Mouse (Mus musculus) forebrain, embryonic 15.5 days (tissue): Measurements from ENCODE around the gene Cxcr3. TPM values are rescaled to one million over a fixed set of nuclear protein-coding genes. Genes with fewer than 3 reads are reported as not detected.

ENCODE experiments used
- ATAC-seq: fragments of 200-750 bp; cut with Nextera tagmentation; replicated peaks from 2 replicates; pipeline ENCODE4 v1.8.0; 2017; ENCODE audit warnings: mild to moderate bottlenecking, moderate TSS enrichment, moderate library complexity
- H3K27ac ChIP-seq: fragments of 300-500 bp; sonication (generic); replicated peaks from 2 replicates; pipeline ENCODE4 v1.5.1; 2015; ENCODE audit warnings: mild to moderate bottlenecking, inconsistent platforms
- H3K27me3 ChIP-seq: fragments of 300-500 bp; sonication (generic); 2 replicates; pipeline ENCODE4 v1.6.1; 2015; ENCODE audit warnings: inconsistent platforms
- H3K36me3 ChIP-seq: fragments of 300-500 bp; sonication (generic); 2 replicates; pipeline ENCODE4 v1.6.1; 2015; ENCODE audit warnings: mild to moderate bottlenecking, inconsistent platforms
- H3K4me1 ChIP-seq: fragments of 300-500 bp; sonication (generic); 2 replicates; pipeline ENCODE4 v1.6.1; 2015; ENCODE audit warnings: inconsistent platforms
- H3K4me2 ChIP-seq: fragments of 300-500 bp; sonication (generic); replicated peaks from 2 replicates; pipeline ENCODE4 v1.6.1; 2015; ENCODE audit warnings: mild to moderate bottlenecking, inconsistent platforms
- H3K4me3 ChIP-seq: fragments of 300-500 bp; sonication (generic); 2 replicates; pipeline ENCODE4 v1.5.1; 2015; ENCODE audit warnings: mild to moderate bottlenecking, inconsistent platforms
- H3K9ac ChIP-seq: fragments of 300-500 bp; sonication (generic); replicated peaks from 2 replicates; pipeline ENCODE4 v1.6.1; 2015; ENCODE audit warnings: mild to moderate bottlenecking, inconsistent platforms
- H3K9me3 ChIP-seq: fragments of 300-500 bp; sonication (generic); 2 replicates; pipeline ENCODE4 v1.6.1; 2016; ENCODE audit warnings: inconsistent platforms
- WGBS: fragments of 180-500 bp; shearing (Covaris S2); methylation state at CpG from one replicate; pipeline ENCODE4 v1.1.7; 2015; ENCODE audit warnings: mixed read lengths; 5-methylcytosine and 5-hydroxymethylcytosine counted together
- polyA plus RNA-seq: library from polyadenylated mRNA; unstranded; fragments of >200 nt; fragmentation: Nextera tagmentation; extraction: Ambion mirVana; gene quantifications from 2 replicates; pipeline ENCODE4 v1.2.1, GENCODE M21; 2015

The Cxcr3 gene
- polyA plus RNA-seq, 1 experiment from 2014 or later = 0.22 TPM

DNA sequence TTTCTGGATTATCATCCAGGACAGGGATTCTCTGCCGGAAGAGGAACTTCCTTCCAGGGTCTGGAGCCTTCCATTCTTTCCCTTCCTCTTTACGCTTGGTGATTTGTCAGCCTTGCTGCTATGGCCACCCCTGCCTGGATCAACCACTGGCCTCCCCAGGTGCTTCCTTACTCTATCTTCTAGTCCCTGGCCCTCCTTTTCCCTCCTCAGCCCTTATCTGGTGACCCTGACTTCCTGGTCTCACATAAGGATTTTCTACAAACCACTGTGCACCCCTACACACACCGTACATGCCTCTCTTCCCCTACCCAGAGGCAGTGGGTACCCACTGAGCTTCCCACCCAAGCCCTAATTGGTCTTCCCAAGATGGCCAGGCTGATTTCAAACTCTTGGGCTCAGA lies 781 bp downstream of the Cxcr3 start:
- ATAC-seq = no peak
- no peaks in the 10 kb centered on the region for H3K27me3 ChIP-seq
- 97% methylated on average over 3 of the region's 3 CpGs for WGBS

GRCm38 (mm10) chrX:101732644-101733043 lies 1.4 kb downstream of the Cxcr3 start:
- Histone ChIP-seq H3K4me2 (no peak overlapping the region), H3K9ac (no peak overlapping the region), H3K36me3 (no peaks in the 10 kb centered on the region), H3K4me1 (no peaks in the 10 kb centered on the region), H3K27me3 (no peaks in the 10 kb centered on the region), H3K9me3 (no peaks in the 10 kb centered on the region), H3K4me3 (no peak overlapping the region), H3K27ac (no peak overlapping the region)
- WGBS = 83% methylated on average over 12 of the region's 12 CpGs
- no peak for ATAC-seq

More for the DNA sequence above, 781 bp downstream of the Cxcr3 start:
- no peak overlapping the region for H3K4me3 ChIP-seq
- no peak overlapping the region for H3K27ac ChIP-seq
- no peak overlapping the region for H3K4me2 ChIP-seq
- no peaks in the 10 kb centered on the region for H3K9me3 ChIP-seq
- no peaks in the 10 kb centered on the region for H3K4me1 ChIP-seq
- no peaks in the 10 kb centered on the region for H3K36me3 ChIP-seq
- H3K9ac ChIP-seq = no peak overlapping the region

DNA sequence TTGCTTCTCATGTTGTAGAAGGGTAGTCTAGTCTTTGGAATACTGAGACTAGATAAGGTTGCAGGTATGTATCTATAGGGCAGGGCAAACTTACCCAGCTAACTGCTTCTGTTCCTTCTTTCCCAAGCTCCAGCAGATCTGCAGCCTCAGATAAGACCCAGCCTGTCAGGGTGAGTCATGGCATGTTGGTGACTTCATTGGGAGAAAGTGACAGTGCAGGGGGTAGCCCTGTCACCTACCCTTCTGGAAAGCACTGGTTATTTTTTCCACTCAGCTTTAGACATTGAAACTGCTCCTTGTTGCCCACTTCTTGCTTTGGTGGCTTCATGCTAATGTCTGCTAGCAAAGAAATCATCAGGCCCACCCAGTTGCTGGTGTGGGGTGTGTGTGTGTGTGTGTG lies 4.1 kb downstream of the Cxcr3 start:
- Histone ChIP-seq H3K9ac (no peak overlapping the region), H3K4me2 (no peak overlapping the region), H3K4me1 (no peaks in the 10 kb centered on the region), H3K36me3 (no peaks in the 10 kb centered on the region), H3K27ac (no peak overlapping the region), H3K9me3 (no peaks in the 10 kb centered on the region), H3K27me3 (no peaks in the 10 kb centered on the region), H3K4me3 (no peak overlapping the region)
- no peak for ATAC-seq

- no peak overlapping the region for H3K9ac ChIP-seq
- H3K27me3 ChIP-seq = no peaks in the 10 kb centered on the region
- H3K27ac ChIP-seq = no peak overlapping the region
- H3K4me1 ChIP-seq = no peaks in the 10 kb centered on the region
- WGBS = 48% methylated on average over 1 of the region's 1 CpGs
- no peaks in the 10 kb centered on the region for H3K36me3 ChIP-seq
- ATAC-seq = no peak
- H3K9me3 ChIP-seq = no peaks in the 10 kb centered on the region
- no peak overlapping the region for H3K4me2 ChIP-seq
- no peak overlapping the region for H3K4me3 ChIP-seq
Measured at GRCm38 (mm10) chrX:101720401-101720800, 13.7 kb downstream of the Cxcr3 start.

DNA sequence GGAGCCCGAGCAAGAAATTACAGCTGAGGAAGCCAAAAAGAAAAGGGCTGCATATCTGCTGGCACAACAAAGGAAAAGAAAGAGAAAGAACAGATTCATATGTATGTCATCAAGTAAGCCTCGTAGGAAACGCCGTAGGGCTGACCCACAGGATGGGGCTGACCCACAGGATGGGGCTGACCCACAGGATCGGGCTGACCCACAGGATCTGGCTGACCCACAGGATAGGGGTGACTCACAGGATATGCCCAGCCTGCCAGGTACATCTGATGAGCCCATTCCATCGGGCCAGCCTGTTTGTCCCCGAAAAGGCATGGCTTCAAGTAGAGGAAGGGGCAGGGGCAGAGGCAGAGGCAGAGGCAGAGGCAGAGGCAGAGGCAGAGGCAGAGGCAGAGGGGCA lies 29.0 kb downstream of the Cxcr3 start:
- no peak overlapping the region for H3K27ac ChIP-seq
- no peaks in the 10 kb centered on the region for H3K36me3 ChIP-seq
- 83% methylated on average over 7 of the region's 7 CpGs for WGBS

GRCm38 (mm10) chrX:101698232-101698631 lies 35.8 kb downstream of the Cxcr3 start:
- Histone ChIP-seq H3K4me2 (no peak overlapping the region), H3K9me3 (0 out of 2 replicates have a peak, but pooled peaks cover 6% of the 10 kb centered on the region), H3K27me3 (no peaks in the 10 kb centered on the region), H3K4me1 (no peaks in the 10 kb centered on the region), H3K4me3 (no peak overlapping the region), H3K9ac (no peak overlapping the region), H3K27ac (no peak overlapping the region), H3K36me3 (no peaks in the 10 kb centered on the region)
- ATAC-seq = no peak
- WGBS = 67% methylated on average over 23 of the region's 23 CpGs

More for the DNA sequence above, 29.0 kb downstream of the Cxcr3 start:
- no peak overlapping the region for H3K9ac ChIP-seq
- no peaks in the 10 kb centered on the region for H3K27me3 ChIP-seq
- no peak overlapping the region for H3K4me2 ChIP-seq
- H3K9me3 ChIP-seq = no peaks in the 10 kb centered on the region
- H3K4me1 ChIP-seq = no peaks in the 10 kb centered on the region
- ATAC-seq = no peak
- H3K4me3 ChIP-seq = no peak overlapping the region

DNA sequence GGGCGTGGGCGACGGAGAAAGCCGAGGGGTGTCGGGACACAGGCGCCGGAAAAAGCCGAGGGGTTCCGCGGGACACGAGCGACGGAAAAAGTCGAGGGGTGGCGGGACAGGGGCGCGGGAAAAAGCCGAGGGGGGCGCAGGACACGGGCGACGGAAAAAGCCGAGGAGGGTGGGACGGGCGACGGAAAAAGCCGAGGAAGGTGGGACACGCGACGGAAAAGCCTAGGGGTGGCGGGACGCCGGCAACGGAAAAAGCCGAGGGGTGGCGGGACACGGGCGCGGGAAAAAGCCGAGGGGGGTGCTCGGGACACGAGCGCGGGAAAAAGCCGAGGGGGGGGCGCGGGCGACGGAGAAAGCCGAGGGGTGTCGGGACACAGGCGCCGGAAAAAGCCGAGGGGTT lies 36.5 kb downstream of the Cxcr3 start:
- Histone ChIP-seq H3K4me2 (no peak overlapping the region), H3K4me1 (no peaks in the 10 kb centered on the region), H3K27me3 (no peaks in the 10 kb centered on the region), H3K4me3 (no peak overlapping the region), H3K9ac (no peak overlapping the region), H3K27ac (no peak overlapping the region), H3K9me3 (0 out of 2 replicates have a peak, but pooled peaks cover 6% of the 10 kb centered on the region), H3K36me3 (no peaks in the 10 kb centered on the region)
- ATAC-seq = no peak
- 74% methylated on average over 39 of the region's 54 CpGs for WGBS

- Histone ChIP-seq H3K27ac (no peak overlapping the region), H3K4me2 (no peak overlapping the region), H3K4me3 (no peak overlapping the region), H3K36me3 (no peaks in the 10 kb centered on the region), H3K9me3 (0 out of 2 replicates have a peak, but pooled peaks cover 6% of the 10 kb centered on the region), H3K4me1 (no peaks in the 10 kb centered on the region), H3K9ac (no peak overlapping the region), H3K27me3 (no peaks in the 10 kb centered on the region)
- ATAC-seq = no peak
- WGBS = 94% methylated on average over 27 of the region's 27 CpGs
Measured at GRCm38 (mm10) chrX:101695686-101696085, 38.4 kb downstream of the Cxcr3 start.

Other genes with a start within 250 kb of the Cxcr3 start
- gene Taf1, start 201.5 kb downstream of the Cxcr3 start, polyA plus RNA-seq = 17.4 and 19.4 TPM in 2 replicates
- 231 and 232 TPM in 2 replicates for gene Ogt, start 94.2 kb downstream of the Cxcr3 start, polyA plus RNA-seq
- 0.10 and 0.27 TPM in 2 replicates for gene Gm4779, start 60.2 kb upstream of the Cxcr3 start, polyA plus RNA-seq
- not detected in 2 replicates for gene 8030474K03Rik, start 60.4 kb upstream of the Cxcr3 start, polyA plus RNA-seq
- gene Nhsl2, start 115.1 kb upstream of the Cxcr3 start, polyA plus RNA-seq = 4.5 and 5.1 TPM in 2 replicates